Mouse (Mus musculus): ENCODE measurements at regions not wholly inside any gene's neighbourhood (a gene's known extent, or its start where the extent isn't known, plus 50 kb on each side); places are given as distances from the start of the nearest gene placed in this dataset.

GRCm38 (mm10) chr4:153758781-153759180, 198.3 kb upstream of the A430005L14Rik start:
- Histone ChIP-seq H3K9me3 (ENCODE audit: control insufficient read depth, low read length) (no peaks in the 10 kb centered on the region; the same call in 1 of the 2 replicates), H3K27me3 (ENCODE audit: control insufficient read depth, insufficient read depth, low read length) (no peaks in the 10 kb centered on the region), H3K4me2 (ENCODE audit: low read depth) (no peak overlapping the region), H3K36me3 (replicated peaks; ENCODE audit: control insufficient read depth, insufficient read depth, low read depth) (no peaks in the 10 kb centered on the region), H3K4me3 (ENCODE audit: insufficient read depth in 1 of 2, low read depth in 2 of 2, low read length in 2 of 2) (no peak overlapping the region), H3K27ac (no peak overlapping the region), H3K4me1 (replicated peaks; ENCODE audit: control insufficient read depth in 2 of 2, insufficient read depth in 2 of 2, low read length in 1 of 2) (no peaks in the 10 kb centered on the region), H3K9ac (replicated peaks) (no peak overlapping the region)
- WGBS (ENCODE audit: insufficient replicate concordance), result 67% methylated on average over 8 of the region's 8 CpGs
- ATAC-seq (ENCODE audit: insufficient read depth) (no peak), DNase-seq (ENCODE audit: low read depth in 3 of 3, low spot score in 3 of 3) (no peak)
- TF ChIP-seq CTCF (IDR thresholded peaks at IDR 0.05; ENCODE audit: low read depth), result no peak
- no peak for TF ChIP-seq EP300 (IDR thresholded peaks at IDR 0.05; ENCODE audit: low read depth)

GRCm38 (mm10) chr4:153760934-153761333, 196.1 kb upstream of the A430005L14Rik start:
- no peak for DNase-seq (ENCODE audit: low read depth in 3 of 3, low spot score in 3 of 3)
- Histone ChIP-seq H3K4me1 (replicated peaks; ENCODE audit: control insufficient read depth in 2 of 2, insufficient read depth in 2 of 2, low read length in 1 of 2) (no peaks in the 10 kb centered on the region), H3K9ac (replicated peaks) (no peak overlapping the region), H3K27me3 (ENCODE audit: control insufficient read depth, insufficient read depth, low read length) (no peaks in the 10 kb centered on the region), H3K36me3 (replicated peaks; ENCODE audit: control insufficient read depth, insufficient read depth, low read depth) (no peaks in the 10 kb centered on the region), H3K27ac (no peak overlapping the region), H3K4me2 (ENCODE audit: low read depth) (no peak overlapping the region), H3K9me3 (ENCODE audit: control insufficient read depth, low read length) (no peaks in the 10 kb centered on the region; the same call in 1 of the 2 replicates), H3K4me3 (ENCODE audit: insufficient read depth in 1 of 2, low read depth in 2 of 2, low read length in 2 of 2) (no peak overlapping the region)
- TF ChIP-seq EP300 (IDR thresholded peaks at IDR 0.05; ENCODE audit: low read depth) (no peak), CTCF (IDR thresholded peaks at IDR 0.05; ENCODE audit: low read depth) (no peak)
- ATAC-seq (ENCODE audit: insufficient read depth), result no peak
- WGBS (ENCODE audit: insufficient replicate concordance), result 67% methylated on average over 4 of the region's 4 CpGs

- no peaks in the 10 kb centered on the region for H3K36me3 ChIP-seq (replicated peaks; ENCODE audit: control insufficient read depth, insufficient read depth, low read depth)
- no peak overlapping the region for H3K27ac ChIP-seq
- no peak overlapping the region for H3K4me3 ChIP-seq (ENCODE audit: insufficient read depth in 1 of 2, low read depth in 2 of 2, low read length in 2 of 2)
- H3K4me1 ChIP-seq (replicated peaks; ENCODE audit: control insufficient read depth in 2 of 2, insufficient read depth in 2 of 2, low read length in 1 of 2), result no peaks in the 10 kb centered on the region
- H3K4me2 ChIP-seq (ENCODE audit: low read depth), result no peak overlapping the region
- 69% methylated on average over 10 of the region's 10 CpGs for WGBS (ENCODE audit: insufficient replicate concordance)
- DNase-seq (ENCODE audit: low read depth in 3 of 3, low spot score in 3 of 3) (no peak), ATAC-seq (ENCODE audit: insufficient read depth) (no peak)
- no peaks in the 10 kb centered on the region; the same call in 1 of the 2 replicates for H3K9me3 ChIP-seq (ENCODE audit: control insufficient read depth, low read length)
- no peaks in the 10 kb centered on the region for H3K27me3 ChIP-seq (ENCODE audit: control insufficient read depth, insufficient read depth, low read length)
- TF ChIP-seq CTCF (IDR thresholded peaks at IDR 0.05; ENCODE audit: low read depth) (no peak), EP300 (IDR thresholded peaks at IDR 0.05; ENCODE audit: low read depth) (no peak)
- H3K9ac ChIP-seq (replicated peaks), result no peak overlapping the region
These were observed 193.6 kb upstream of the A430005L14Rik start for GRCm38 (mm10) chr4:153763413-153763812.

GRCm38 (mm10) chr4:153767713-153768112, 189.3 kb upstream of the A430005L14Rik start:
- no peak for TF ChIP-seq EP300 (IDR thresholded peaks at IDR 0.05; ENCODE audit: low read depth)
- TF ChIP-seq CTCF (IDR thresholded peaks at IDR 0.05; ENCODE audit: low read depth), result no peak
- no peaks in the 10 kb centered on the region for H3K27me3 ChIP-seq (ENCODE audit: control insufficient read depth, insufficient read depth, low read length)
- no peak overlapping the region for H3K4me2 ChIP-seq (ENCODE audit: low read depth)
- DNase-seq (ENCODE audit: low read depth in 3 of 3, low spot score in 3 of 3) (no peak), ATAC-seq (ENCODE audit: insufficient read depth) (no peak)
- 63% methylated on average over 9 of the region's 9 CpGs for WGBS (ENCODE audit: insufficient replicate concordance)
- no peaks in the 10 kb centered on the region; the same call in 1 of the 2 replicates for H3K9me3 ChIP-seq (ENCODE audit: control insufficient read depth, low read length)
- no peaks in the 10 kb centered on the region for H3K4me1 ChIP-seq (replicated peaks; ENCODE audit: control insufficient read depth in 2 of 2, insufficient read depth in 2 of 2, low read length in 1 of 2)
- no peak overlapping the region for H3K27ac ChIP-seq
- H3K36me3 ChIP-seq (replicated peaks; ENCODE audit: control insufficient read depth, insufficient read depth, low read depth), result no peaks in the 10 kb centered on the region
- H3K4me3 ChIP-seq (ENCODE audit: insufficient read depth in 1 of 2, low read depth in 2 of 2, low read length in 2 of 2), result no peak overlapping the region
- H3K9ac ChIP-seq (replicated peaks), result no peak overlapping the region

- no peaks in the 10 kb centered on the region for H3K4me1 ChIP-seq (replicated peaks; ENCODE audit: control insufficient read depth in 2 of 2, insufficient read depth in 2 of 2, low read length in 1 of 2)
- no peaks in the 10 kb centered on the region; the same call in 1 of the 2 replicates for H3K9me3 ChIP-seq (ENCODE audit: control insufficient read depth, low read length)
- 17% methylated on average over 3 of the region's 3 CpGs for WGBS (ENCODE audit: insufficient replicate concordance)
- TF ChIP-seq EP300 (IDR thresholded peaks at IDR 0.05; ENCODE audit: low read depth) (no peak), CTCF (IDR thresholded peaks at IDR 0.05; ENCODE audit: low read depth) (no peak)
- DNase-seq (ENCODE audit: low read depth in 3 of 3, low spot score in 3 of 3) (no peak), ATAC-seq (ENCODE audit: insufficient read depth) (no peak)
- no peak overlapping the region for H3K4me3 ChIP-seq (ENCODE audit: insufficient read depth in 1 of 2, low read depth in 2 of 2, low read length in 2 of 2)
- no peak overlapping the region for H3K4me2 ChIP-seq (ENCODE audit: low read depth)
- no peak overlapping the region for H3K9ac ChIP-seq (replicated peaks)
- H3K36me3 ChIP-seq (replicated peaks; ENCODE audit: control insufficient read depth, insufficient read depth, low read depth), result no peaks in the 10 kb centered on the region
- H3K27me3 ChIP-seq (ENCODE audit: control insufficient read depth, insufficient read depth, low read length), result no peaks in the 10 kb centered on the region
- no peak overlapping the region for H3K27ac ChIP-seq
These were observed 188.7 kb upstream of the A430005L14Rik start for GRCm38 (mm10) chr4:153768350-153768749.
